Mouse (Mus musculus): Measurements from ENCODE around the gene Ccar1.
"Not testable (repeated sequence)": the region's sequence is repeated elsewhere in the genome, so short reads cannot be mapped to it uniquely, and the experiment has no call there.

The Ccar1 gene

DNA sequence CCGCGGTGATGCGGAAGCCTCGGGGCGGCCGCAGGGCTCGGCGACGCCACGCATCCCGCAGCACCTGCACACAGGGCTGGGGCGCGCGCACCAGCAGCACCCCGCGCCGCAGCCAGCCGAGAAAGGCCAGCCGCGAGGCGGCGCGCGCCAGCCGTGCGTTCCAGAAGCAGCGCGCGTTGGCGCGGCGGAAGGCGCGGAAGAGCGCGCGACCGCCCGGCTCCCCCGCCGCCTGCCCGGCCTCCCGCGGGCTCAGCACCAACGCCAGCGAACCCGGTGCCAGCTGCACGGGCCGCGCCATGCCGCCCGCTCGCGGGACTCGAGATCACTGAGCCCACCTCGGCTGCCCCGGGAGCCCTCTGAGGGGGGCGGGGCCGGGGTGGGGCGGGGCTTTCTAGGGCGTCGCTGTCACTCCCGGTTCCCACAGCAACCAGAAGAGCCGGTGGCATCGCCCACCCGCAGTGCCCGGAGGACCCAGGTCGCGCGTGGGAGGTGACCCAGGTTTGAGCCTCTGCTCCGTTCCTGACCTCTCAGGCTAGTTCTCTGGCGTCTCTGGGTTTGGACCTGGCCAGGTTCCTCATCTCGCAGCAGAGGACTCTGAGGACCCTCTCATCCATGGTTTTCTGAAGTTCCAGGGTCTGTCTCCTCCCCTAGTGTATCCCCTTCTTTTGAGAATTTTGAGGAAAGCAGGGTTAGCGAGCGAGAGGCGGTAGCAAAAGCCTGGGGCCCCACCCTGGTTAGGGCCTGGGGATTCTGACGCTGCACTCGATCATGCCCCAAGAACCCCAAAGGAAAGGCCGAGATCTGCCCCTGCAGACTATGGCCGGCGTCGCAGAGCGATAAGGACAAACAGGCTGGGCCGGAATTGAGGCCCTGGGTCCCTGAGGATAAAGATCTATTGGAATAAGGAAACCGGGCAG, 66.1 kb downstream of the Ccar1 start, which contains the start of gene Stox1:
Gene Stox1, minus strand, starts transcription at position 358 of the 917 bp plus-strand sequence.
- in situ Hi-C loops (cut with MboI, MseI), result no loop called here

DNA sequence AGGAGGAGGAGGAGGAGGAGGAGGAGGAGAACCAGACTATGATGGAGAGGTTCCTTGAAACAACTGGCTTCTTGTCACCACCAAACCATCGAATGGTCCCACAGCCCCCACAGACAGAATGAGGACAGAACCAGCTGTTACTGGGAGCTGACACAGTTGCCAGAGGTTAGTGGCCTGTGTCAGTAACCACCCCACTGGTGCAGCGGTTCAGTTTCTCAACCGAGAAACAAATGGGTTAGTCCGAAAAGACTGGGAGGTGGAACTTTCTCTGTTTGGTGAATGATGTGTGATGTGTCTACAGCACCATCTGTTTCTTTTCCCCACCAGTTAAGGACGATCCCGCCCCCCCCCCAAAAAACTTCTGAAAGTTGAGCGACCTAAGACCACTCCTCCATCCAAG, 67.2 kb downstream of the Ccar1 start:
- in situ Hi-C loops (cut with MboI, MseI), result no loop called here

DNA sequence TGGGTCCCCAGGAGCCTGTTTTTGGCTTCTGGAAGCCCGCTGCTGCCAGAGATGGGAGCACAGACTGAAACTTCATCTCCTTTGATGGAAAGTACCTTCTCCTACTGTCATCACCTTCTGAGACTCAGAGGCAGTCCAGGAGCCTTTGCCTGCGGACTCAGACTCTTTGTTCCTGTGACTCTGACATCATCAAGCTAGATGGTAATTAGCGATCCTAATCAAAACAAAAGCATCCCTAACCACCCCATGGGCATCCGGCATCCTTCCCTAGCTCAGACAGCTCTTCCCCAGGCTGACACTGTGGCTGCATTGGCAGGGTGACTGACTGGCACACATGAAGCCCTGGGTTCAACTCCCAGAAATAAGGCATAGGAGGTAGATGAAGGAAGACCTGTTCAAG, 69.4 kb downstream of the Ccar1 start:
- in situ Hi-C loops (cut with MboI, MseI), result no loop called here

DNA sequence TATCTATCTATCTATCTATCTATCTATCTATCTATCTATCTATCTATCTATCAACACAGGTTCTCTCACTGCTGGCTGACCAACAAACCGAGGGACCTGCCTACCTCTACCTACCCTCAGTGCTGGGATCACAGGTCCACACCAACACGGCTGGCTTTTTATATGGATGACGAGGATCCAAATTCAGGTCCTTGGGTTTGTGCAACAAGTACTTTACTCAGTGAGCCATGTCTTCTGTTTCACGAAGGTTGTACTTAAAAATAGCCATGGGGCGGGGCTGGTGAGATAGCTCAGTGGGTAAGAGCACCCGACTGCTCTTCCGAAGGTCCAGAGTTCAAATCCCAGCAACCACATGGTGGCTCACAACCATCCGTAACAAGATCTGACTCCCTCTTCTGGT, 71.5 kb downstream of the Ccar1 start:
- in situ Hi-C loops (cut with MboI, MseI), result not testable (repeated sequence)

DNA sequence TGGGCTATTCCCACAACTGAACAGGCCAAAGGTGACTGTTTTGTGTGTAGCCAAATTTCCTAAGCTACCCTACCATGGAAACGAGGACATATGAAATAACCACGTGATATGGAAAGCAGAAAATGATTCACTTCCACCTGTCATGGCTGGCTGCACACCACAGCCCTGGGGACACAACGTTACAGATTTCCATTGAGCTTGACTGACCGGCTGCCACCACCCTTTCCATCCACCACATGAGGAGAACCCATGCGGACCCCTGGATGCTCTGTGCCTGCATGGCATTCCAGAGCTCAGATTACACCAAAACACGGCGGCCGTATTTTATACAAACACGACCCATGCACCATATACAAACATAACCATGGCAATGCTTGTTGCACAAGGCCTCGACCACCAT, 78.6 kb downstream of the Ccar1 start:
- in situ Hi-C loops (cut with MboI, MseI), result no loop called here

DNA sequence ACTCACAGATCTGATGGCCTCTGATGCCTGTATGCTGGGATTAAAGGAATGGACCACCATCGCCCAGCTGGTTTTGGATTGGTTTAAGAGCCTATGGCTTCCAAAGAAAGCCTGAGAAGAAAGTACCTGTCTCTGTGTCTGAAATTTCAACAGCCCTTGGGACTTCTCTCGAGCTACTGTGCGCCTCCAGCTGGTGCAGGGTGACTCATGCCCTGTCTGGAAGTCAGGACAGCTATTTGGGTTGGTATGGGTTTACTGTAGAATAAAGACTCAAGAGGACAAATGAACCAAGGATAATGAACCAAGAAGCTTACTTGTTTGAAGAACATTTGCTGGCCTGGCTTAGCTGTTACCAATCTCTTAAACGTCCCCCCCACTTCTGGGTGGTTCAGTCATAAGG, 88.5 kb downstream of the Ccar1 start:
- in situ Hi-C loops (cut with MboI, MseI), result no loop called here

DNA sequence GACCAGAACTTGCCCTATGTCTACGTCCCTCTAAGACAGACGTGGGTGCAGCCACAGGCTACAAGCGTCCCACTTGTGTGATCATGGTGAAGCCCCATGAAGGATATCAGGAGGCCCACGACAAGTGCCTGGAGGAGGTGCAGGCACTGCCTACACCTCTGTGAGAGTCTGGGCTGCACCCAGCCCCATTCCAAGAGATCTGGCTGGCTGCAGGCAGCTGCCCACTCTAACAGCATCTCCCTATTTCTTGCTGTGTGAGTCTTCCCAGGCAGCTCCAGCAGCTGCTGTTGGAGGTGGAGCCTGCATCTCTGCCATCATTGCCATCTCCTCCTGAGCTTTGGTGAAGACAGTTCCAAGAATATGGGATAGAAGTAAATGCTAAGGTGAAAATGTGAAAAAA, 89.7 kb downstream of the Ccar1 start:
- in situ Hi-C loops (cut with MboI, MseI), result no loop called here

Data from T-helper 2 cell (primary cell).